Mouse (Mus musculus): ENCODE measurements around the gene Cwf19l2. TPM values are rescaled to one million over a fixed set of nuclear protein-coding genes. Genes with fewer than 3 reads are reported as not detected.
"Not testable (repeated sequence)": the region's sequence is repeated elsewhere in the genome, so short reads cannot be mapped to it uniquely, and the experiment has no call there.

Cwf19l2 gene
- polyA plus RNA-seq (2014; fragmentation: Nextera tagmentation; extraction: Ambion mirVana), result 13.5 and 13.8 TPM in 2 replicates

- Histone ChIP-seq H3K4me2 (ENCODE audit: low read depth, low read length) (peak within 1 kb of the TSS; percentile 63), H3K36me3 (ENCODE audit: control insufficient read depth, insufficient read depth, low read length) (no peaks in the 10 kb centered on the region), H3K27me3 (ENCODE audit: control insufficient read depth, insufficient read depth, low read length) (no peaks in the 10 kb centered on the region), H3K27ac (ENCODE audit: low read depth, low read length) (no peak within 1 kb of the TSS), H3K4me3 (ENCODE audit: low read depth, low read length) (peak within 1 kb of the TSS; percentile 51), H3K4me1 (ENCODE audit: control insufficient read depth, insufficient read depth, low read length) (0 out of 2 replicates have a peak, but pooled peaks cover 2% of the 10 kb centered on the region), H3K9me3 (ENCODE audit: control insufficient read depth, low read length) (no peaks in the 10 kb centered on the region), H3K9ac (replicated peaks; ENCODE audit: low read depth, low read length) (peak within 1 kb of the TSS; percentile 41)
- 1% methylated on average over 28 of the region's 28 CpGs for WGBS
- peak; percentile 96 for ATAC-seq (ENCODE audit: low read depth)
Measured at GRCm38 (mm10) chr9:3403251-3404208, at the start of gene Cwf19l2. Cwf19l2 (plus strand) TSS chr9:3403592.

GRCm38 (mm10) chr9:3376323-3376722 lies 27.1 kb upstream of the Cwf19l2 start:
- H3K4me3 ChIP-seq (ENCODE audit: low read depth, low read length); H3K4me2 ChIP-seq (ENCODE audit: low read depth, low read length); H3K27ac ChIP-seq (ENCODE audit: low read depth, low read length); H3K36me3 ChIP-seq (ENCODE audit: control insufficient read depth, insufficient read depth, low read length); ATAC-seq (ENCODE audit: low read depth); H3K27me3 ChIP-seq (ENCODE audit: control insufficient read depth, insufficient read depth, low read length); H3K4me1 ChIP-seq (ENCODE audit: control insufficient read depth, insufficient read depth, low read length); H3K9ac ChIP-seq (replicated peaks; ENCODE audit: low read depth, low read length); H3K9me3 ChIP-seq (ENCODE audit: control insufficient read depth, low read length): not testable (repeated sequence)
- 60% methylated on average over 1 of the region's 1 CpGs for WGBS

- Histone ChIP-seq H3K27ac (ENCODE audit: low read depth, low read length) (no peak overlapping the region), H3K36me3 (ENCODE audit: control insufficient read depth, insufficient read depth, low read length) (no peaks in the 10 kb centered on the region), H3K4me2 (ENCODE audit: low read depth, low read length) (peak overlapping the region; percentile 63), H3K4me1 (ENCODE audit: control insufficient read depth, insufficient read depth, low read length) (0 out of 2 replicates have a peak, but pooled peaks cover 2% of the 10 kb centered on the region), H3K9me3 (ENCODE audit: control insufficient read depth, low read length) (no peaks in the 10 kb centered on the region), H3K4me3 (ENCODE audit: low read depth, low read length) (peak overlapping the region; percentile 51), H3K9ac (replicated peaks; ENCODE audit: low read depth, low read length) (peak overlapping the region; percentile 41), H3K27me3 (ENCODE audit: control insufficient read depth, insufficient read depth, low read length) (no peaks in the 10 kb centered on the region)
- ATAC-seq (ENCODE audit: low read depth), result peak; percentile 18; the same call in 1 of the 2 replicates
- WGBS, result 1% methylated on average over 13 of the region's 13 CpGs
Measured at GRCm38 (mm10) chr9:3404372-3404771, 980 bp downstream of the Cwf19l2 start.

- H3K9me3 ChIP-seq (ENCODE audit: control insufficient read depth, low read length); H3K9ac ChIP-seq (replicated peaks; ENCODE audit: low read depth, low read length); H3K27me3 ChIP-seq (ENCODE audit: control insufficient read depth, insufficient read depth, low read length); H3K36me3 ChIP-seq (ENCODE audit: control insufficient read depth, insufficient read depth, low read length); H3K4me3 ChIP-seq (ENCODE audit: low read depth, low read length); ATAC-seq (ENCODE audit: low read depth); H3K4me2 ChIP-seq (ENCODE audit: low read depth, low read length); H3K4me1 ChIP-seq (ENCODE audit: control insufficient read depth, insufficient read depth, low read length); H3K27ac ChIP-seq (ENCODE audit: low read depth, low read length): not testable (repeated sequence)
- WGBS, result 83% methylated on average over 6 of the region's 6 CpGs
Measured at GRCm38 (mm10) chr9:3439555-3440300, 36.3 kb downstream of the Cwf19l2 start.

GRCm38 (mm10) chr9:3471897-3472296 lies 68.5 kb downstream of the Cwf19l2 start:
- Histone ChIP-seq H3K4me2 (ENCODE audit: low read depth, low read length) (no peak overlapping the region), H3K4me1 (ENCODE audit: control insufficient read depth, insufficient read depth, low read length) (no peaks in the 10 kb centered on the region), H3K27me3 (ENCODE audit: control insufficient read depth, insufficient read depth, low read length) (no peaks in the 10 kb centered on the region), H3K36me3 (ENCODE audit: control insufficient read depth, insufficient read depth, low read length) (0 out of 2 replicates have a peak, but pooled peaks cover 5% of the 10 kb centered on the region), H3K9ac (replicated peaks; ENCODE audit: low read depth, low read length) (no peak overlapping the region), H3K27ac (ENCODE audit: low read depth, low read length) (no peak overlapping the region), H3K9me3 (ENCODE audit: control insufficient read depth, low read length) (no peaks in the 10 kb centered on the region), H3K4me3 (ENCODE audit: low read depth, low read length) (no peak overlapping the region)
- ATAC-seq (ENCODE audit: low read depth), result no peak

- no peak overlapping the region for H3K4me2 ChIP-seq (ENCODE audit: low read depth, low read length)
- no peak overlapping the region for H3K9ac ChIP-seq (replicated peaks; ENCODE audit: low read depth, low read length)
- 98% methylated on average over 1 of the region's 1 CpGs for WGBS
- no peaks in the 10 kb centered on the region for H3K9me3 ChIP-seq (ENCODE audit: control insufficient read depth, low read length)
- no peak for ATAC-seq (ENCODE audit: low read depth)
- no peaks in the 10 kb centered on the region for H3K4me1 ChIP-seq (ENCODE audit: control insufficient read depth, insufficient read depth, low read length)
- no peak overlapping the region for H3K4me3 ChIP-seq (ENCODE audit: low read depth, low read length)
- H3K27ac ChIP-seq (ENCODE audit: low read depth, low read length), result no peak overlapping the region
- H3K27me3 ChIP-seq (ENCODE audit: control insufficient read depth, insufficient read depth, low read length), result no peaks in the 10 kb centered on the region
- H3K36me3 ChIP-seq (ENCODE audit: control insufficient read depth, insufficient read depth, low read length), result no peaks in the 10 kb centered on the region
Measured at GRCm38 (mm10) chr9:3518645-3519044, 115.3 kb downstream of the Cwf19l2 start.

GRCm38 (mm10) chr9:3519178-3519577 lies 115.8 kb downstream of the Cwf19l2 start:
- H3K4me1 ChIP-seq (ENCODE audit: control insufficient read depth, insufficient read depth, low read length), result no peaks in the 10 kb centered on the region
- ATAC-seq (ENCODE audit: low read depth), result no peak
- H3K27me3 ChIP-seq (ENCODE audit: control insufficient read depth, insufficient read depth, low read length), result no peaks in the 10 kb centered on the region
- no peak overlapping the region for H3K27ac ChIP-seq (ENCODE audit: low read depth, low read length)
- no peak overlapping the region for H3K9ac ChIP-seq (replicated peaks; ENCODE audit: low read depth, low read length)
- no peaks in the 10 kb centered on the region for H3K9me3 ChIP-seq (ENCODE audit: control insufficient read depth, low read length)
- H3K4me3 ChIP-seq (ENCODE audit: low read depth, low read length), result no peak overlapping the region
- no peaks in the 10 kb centered on the region for H3K36me3 ChIP-seq (ENCODE audit: control insufficient read depth, insufficient read depth, low read length)
- no peak overlapping the region for H3K4me2 ChIP-seq (ENCODE audit: low read depth, low read length)
- WGBS, result 92% methylated on average over 1 of the region's 1 CpGs

- 90% methylated on average over 2 of the region's 2 CpGs for WGBS
- H3K27me3 ChIP-seq (ENCODE audit: control insufficient read depth, insufficient read depth, low read length), result no peaks in the 10 kb centered on the region
- no peak overlapping the region for H3K4me2 ChIP-seq (ENCODE audit: low read depth, low read length)
- no peaks in the 10 kb centered on the region for H3K36me3 ChIP-seq (ENCODE audit: control insufficient read depth, insufficient read depth, low read length)
- no peak for ATAC-seq (ENCODE audit: low read depth)
- no peaks in the 10 kb centered on the region for H3K4me1 ChIP-seq (ENCODE audit: control insufficient read depth, insufficient read depth, low read length)
- H3K9ac ChIP-seq (replicated peaks; ENCODE audit: low read depth, low read length), result no peak overlapping the region
- no peak overlapping the region for H3K4me3 ChIP-seq (ENCODE audit: low read depth, low read length)
- no peak overlapping the region for H3K27ac ChIP-seq (ENCODE audit: low read depth, low read length)
- H3K9me3 ChIP-seq (ENCODE audit: control insufficient read depth, low read length), result no peaks in the 10 kb centered on the region
Measured at GRCm38 (mm10) chr9:3521031-3521430, 117.6 kb downstream of the Cwf19l2 start.

All from neural tube, embryonic 14.5 days (tissue).